Mouse (Mus musculus) adrenal gland, adult (tissue): ENCODE measurements around the gene B230104I21Rik.

Source experiments
- DNase-seq, 2 experiments: peaks; one replicate each; pipeline ENCODE4 v3.0.0; 2022 to 2023; ENCODE audit warnings: low spot score in 1 of 2; ENCODE audit not compliant: inconsistent age in 2 of 2

The B230104I21Rik gene

GRCm38 (mm10) chr4:154335761-154336160 is at the start of gene B230104I21Rik:
B230104I21Rik (plus strand) TSS chr4:154336127.
- DNase-seq, result no peak

GRCm38 (mm10) chr4:154293735-154294201 is 42.2 kb upstream of the B230104I21Rik start:
- no peak for DNase-seq

- no peak for DNase-seq
These were observed 41.6 kb upstream of the B230104I21Rik start for GRCm38 (mm10) chr4:154294262-154294731.

GRCm38 (mm10) chr4:154297761-154298160 is 38.2 kb upstream of the B230104I21Rik start:
- no peak for DNase-seq

- no peak for DNase-seq
These were observed 36.2 kb upstream of the B230104I21Rik start for GRCm38 (mm10) chr4:154299541-154300271.

GRCm38 (mm10) chr4:154301466-154301881 is 34.5 kb upstream of the B230104I21Rik start, which contains the start of gene Arhgef16:
Arhgef16 (minus strand) TSS chr4:154301676.
- peak; percentile 18 to 76 for DNase-seq

GRCm38 (mm10) chr4:154309131-154309530 is 26.8 kb upstream of the B230104I21Rik start:
- no peak for DNase-seq

- no peak for DNase-seq
These were observed 25.2 kb upstream of the B230104I21Rik start for GRCm38 (mm10) chr4:154310576-154311262.

GRCm38 (mm10) chr4:154312143-154312812 is 23.6 kb upstream of the B230104I21Rik start:
- no peak for DNase-seq

GRCm38 (mm10) chr4:154312935-154313621 is 22.8 kb upstream of the B230104I21Rik start:
- DNase-seq, result no peak

GRCm38 (mm10) chr4:154313622-154313967 is 22.3 kb upstream of the B230104I21Rik start:
- DNase-seq, result no peak

GRCm38 (mm10) chr4:154325410-154325809 is 10.5 kb upstream of the B230104I21Rik start:
- DNase-seq, result no peak

GRCm38 (mm10) chr4:154328431-154328830 is 7.5 kb upstream of the B230104I21Rik start:
- DNase-seq, result no peak

- DNase-seq, result peak; percentile 43 to 85
These were observed 7.1 kb upstream of the B230104I21Rik start for GRCm38 (mm10) chr4:154328836-154329235.

GRCm38 (mm10) chr4:154330001-154330400 is 5.9 kb upstream of the B230104I21Rik start:
- DNase-seq, result no peak

GRCm38 (mm10) chr4:154331271-154331670 is 4.7 kb upstream of the B230104I21Rik start:
- DNase-seq, result no peak

- no peak for DNase-seq
These were observed 2.6 kb upstream of the B230104I21Rik start for GRCm38 (mm10) chr4:154333300-154333699.

- DNase-seq, result peak; percentile 65 to 70
These were observed 1.1 kb upstream of the B230104I21Rik start for GRCm38 (mm10) chr4:154334699-154335402.

- no peak for DNase-seq
These were observed 723 bp downstream of the B230104I21Rik start for GRCm38 (mm10) chr4:154336650-154337049.
